ENCODE assay signal across 17 mouse cellular contexts in genomic region chr12:106081748-106082140, GRCm38 (mm10).
DNase-seq lines count a peak whose midpoint lies in the region; ATAC-seq and TF ChIP-seq lines count a peak whose summit lies in the region.
"Had no signal": no experiment of that assay in that cellular context is flagged by ENCODE, and none has a peak within 500 bp of the region (broad histone marks: within the 10 kb centered on the region; RNA-seq: fewer than 3 reads in every experiment).

No protein-coding gene starts in this region.

- no peak overlapping the region for H3K4me3 ChIP-seq in ES-Bruce4 (ENCODE audit: low read depth, low read length)
- no peak overlapping the region for H3K4me3 ChIP-seq in forebrain, embryonic 16.5 days (replicated peaks; ENCODE audit: low read length)
- H3K4me3 ChIP-seq in midbrain, embryonic 12.5 days, result no peak overlapping the region
- no peak overlapping the region for H3K4me3 ChIP-seq in kidney, adult 2 months (ENCODE audit: insufficient read depth, low read depth, low read length)
- H3K4me3 ChIP-seq: heart, embryonic 10.5 days; limb, embryonic 12.5 days; liver, embryonic 13.5 days; myocyte had no signal

- no peak for TF ChIP-seq POLR2A in ES-Bruce4 (IDR thresholded peaks at IDR 0.05; ENCODE audit: insufficient read depth, low read length)
- no peak for TF ChIP-seq POLR2A in brain, embryonic 14.5 days (IDR thresholded peaks at IDR 0.05; ENCODE audit: borderline replicate concordance, extremely low read depth, insufficient read depth, insufficient read length, poor library complexity, severe bottlenecking)
- no peak for TF ChIP-seq POLR2A in kidney, adult 2 months (IDR thresholded peaks at IDR 0.05; ENCODE audit: low read depth, low read length)

- intact Hi-C loops in heart, postnatal 36 days (cut with DNase I), result no loop called here

- no peaks in the 10 kb centered on the region for H3K27me3 ChIP-seq in ES-Bruce4 (ENCODE audit: control insufficient read depth, insufficient read depth, low read length, poor library complexity, severe bottlenecking)
- no peaks in the 10 kb centered on the region for H3K27me3 ChIP-seq in forebrain, embryonic 16.5 days (replicated peaks; ENCODE audit: control insufficient read depth, insufficient read depth, low read length)
- H3K27me3 ChIP-seq in midbrain, embryonic 12.5 days, result no peaks in the 10 kb centered on the region
- no peaks in the 10 kb centered on the region for H3K27me3 ChIP-seq in kidney, adult 2 months (replicated peaks; ENCODE audit: control insufficient read depth, insufficient read depth, low read length)
- H3K27me3 ChIP-seq: limb, embryonic 12.5 days; liver, embryonic 13.5 days had no signal

- no peak for TF ChIP-seq EP300 in ES-Bruce4 (IDR thresholded peaks at IDR 0.05; ENCODE audit: insufficient read depth, low read depth, low read length)

- H3K4me2 ChIP-seq in forebrain, embryonic 16.5 days (ENCODE audit: low read length), result peak overlapping the region; percentile 55
- H3K4me2 ChIP-seq in midbrain, embryonic 12.5 days (replicated peaks), result peak overlapping the region; percentile 46
- H3K4me2 ChIP-seq: liver, embryonic 13.5 days had no signal

- 10% methylated on average over 7 of the region's 7 CpGs for WGBS in forebrain, embryonic 16.5 days
- 48% methylated on average over 7 of the region's 7 CpGs for WGBS in midbrain, embryonic 12.5 days
- WGBS in kidney, adult 2 months, result 86% methylated on average over 7 of the region's 7 CpGs

- no peak for TF ChIP-seq CTCF in ES-Bruce4 (IDR thresholded peaks at IDR 0.05; ENCODE audit: low read depth, low read length)
- no peak for TF ChIP-seq CTCF in brain, embryonic 14.5 days (IDR thresholded peaks at IDR 0.05; ENCODE audit: borderline replicate concordance, extremely low read depth, insufficient read depth, insufficient read length)
- TF ChIP-seq CTCF in kidney, adult 2 months (conservative IDR thresholded peaks at IDR 0.05; ENCODE audit: insufficient read depth, insufficient read length, low read depth, low read length), result no peak

- no peak for ATAC-seq in forebrain, embryonic 16.5 days
- ATAC-seq in midbrain, embryonic 12.5 days (ENCODE audit: low FRiP score, low read depth), result no peak; the same call in 1 of the 2 replicates
- ATAC-seq: intestine, postnatal 0 days had no signal

- DNase-seq in brain, embryonic 14.5 days (ENCODE audit: low read depth), result peak; percentile 74
- DNase-seq in ovary, postnatal 36 days (ENCODE audit: low spot score), result no peak
- no peak for DNase-seq in kidney, adult 2 months
- no peak for DNase-seq in layer of hippocampus, postnatal 14 days (ENCODE audit: low spot score in 2 of 2)
- DNase-seq in heart, postnatal 36 days, result no peak
- DNase-seq: cerebellum, adult 9-11 months; gastrocnemius, postnatal 25 days; kidney, postnatal 14 days; liver, embryonic 13.5 days had no signal

- 0 out of 2 replicates have a peak overlapping the region, but pooled peaks have one; percentile 1 for H3K27ac ChIP-seq in ES-Bruce4 (ENCODE audit: insufficient read depth, low read length)
- peak overlapping the region; percentile 85 for H3K27ac ChIP-seq in forebrain, embryonic 16.5 days (ENCODE audit: low read length)
- H3K27ac ChIP-seq in midbrain, embryonic 12.5 days (replicated peaks), result peak overlapping the region; percentile 30
- no peak overlapping the region for H3K27ac ChIP-seq in kidney, adult 2 months (ENCODE audit: insufficient read depth, low read depth, low read length)
- H3K27ac ChIP-seq: heart, embryonic 10.5 days; limb, embryonic 12.5 days; liver, embryonic 13.5 days had no signal

- H3K9me3 ChIP-seq in ES-Bruce4 (replicated peaks; ENCODE audit: control insufficient read depth, insufficient read depth, low read length, poor library complexity, severe bottlenecking), result no peaks in the 10 kb centered on the region
- no peaks in the 10 kb centered on the region for H3K9me3 ChIP-seq in forebrain, embryonic 16.5 days (ENCODE audit: control insufficient read depth, low read length)
- H3K9me3 ChIP-seq in midbrain, embryonic 12.5 days, result no peaks in the 10 kb centered on the region
- H3K9me3 ChIP-seq: G1E; heart, embryonic 10.5 days; limb, embryonic 12.5 days; liver, embryonic 13.5 days had no signal

- no peaks in the 10 kb centered on the region for H3K4me1 ChIP-seq in ES-Bruce4 (ENCODE audit: control insufficient read depth, insufficient read depth, low read length)
- H3K4me1 ChIP-seq in forebrain, embryonic 16.5 days (replicated peaks; ENCODE audit: control insufficient read depth, insufficient read depth, low read length), result peaks cover 32% of the 10 kb centered on the region
- peaks cover 39% of the 10 kb centered on the region for H3K4me1 ChIP-seq in midbrain, embryonic 12.5 days
- H3K4me1 ChIP-seq in kidney, adult 2 months (ENCODE audit: control insufficient read depth, insufficient read depth, low read length), result no peaks in the 10 kb centered on the region
- H3K4me1 ChIP-seq: liver, embryonic 13.5 days had no signal

- no peaks in the 10 kb centered on the region for H3K36me3 ChIP-seq in ES-Bruce4 (ENCODE audit: control insufficient read depth, insufficient read depth, low read length, poor library complexity, severe bottlenecking)
- H3K36me3 ChIP-seq in forebrain, embryonic 16.5 days (ENCODE audit: control insufficient read depth, insufficient read depth), result no peaks in the 10 kb centered on the region
- no peaks in the 10 kb centered on the region for H3K36me3 ChIP-seq in midbrain, embryonic 12.5 days
- no peaks in the 10 kb centered on the region for H3K36me3 ChIP-seq in kidney, adult 2 months (ENCODE audit: control insufficient read depth, insufficient read depth, low read length)
- H3K36me3 ChIP-seq: heart, embryonic 10.5 days had no signal

- no peak overlapping the region for H3K9ac ChIP-seq in ES-Bruce4 (ENCODE audit: low read depth, poor library complexity, severe bottlenecking)
- H3K9ac ChIP-seq in forebrain, embryonic 16.5 days (replicated peaks; ENCODE audit: low read depth, low read length), result no peak overlapping the region
- H3K9ac ChIP-seq in midbrain, embryonic 12.5 days (replicated peaks), result no peak overlapping the region
- H3K9ac ChIP-seq: limb, embryonic 12.5 days; liver, embryonic 13.5 days had no signal
